Mouse (Mus musculus) embryonic stem cell, embryonic (primary cell): ENCODE data around the gene Rnf103.

ENCODE experiments used
- CTCF ChIA-PET, 4 experiments: fragments of 300-600 bp in 2 of 4; fragments of 350-600 bp in 2 of 4; sonication (Branson Sonifier 250); formaldehyde crosslinking; loops; one replicate each; lab custom pipeline; 2022; ENCODE audit warnings: inconsistent platforms in 2 of 4; lab: Charles Lee
- POLR2A ChIA-PET, 4 experiments: fragments of 300-600 bp in 2 of 4; fragments of 350-600 bp in 2 of 4; sonication (Branson Sonifier 250); formaldehyde crosslinking; loops; one replicate each; lab custom pipeline; 2022; ENCODE audit warnings: antibody characterized with exemption in 4 of 4, inconsistent platforms in 1 of 4; lab: Charles Lee

Gene Rnf103

GRCm38 (mm10) chr6:71537286-71537685 is 43.6 kb downstream of the Rnf103 start:
- ChIA-PET POLR2A (interaction anchor here in 2 of 4 experiments (0.6 kb wide), 2 partner anchors 9 to 372 kb away, joined by 5 to 6 read pairs; partner anchors contain the start of gene Polr1a (in 1 of the 2)), CTCF (no interaction called here)

GRCm38 (mm10) chr6:71543686-71544499 is 50.2 kb downstream of the Rnf103 start, which contains the start of gene Chmp3:
Gene Chmp3, plus strand, starts transcription at chr6:71543797.
- ChIA-PET CTCF (interaction anchor here in 2 of 4 experiments (0.5 to 1.1 kb wide), 3 partner anchors 9 to 693 kb away, joined by 3 to 6 read pairs (median 4); no protein-coding TSS in a partner anchor), POLR2A (interaction anchor here (0.5 to 4.0 kb wide), 83 partner anchors 8 to 801 kb away, joined by 3 to 43 read pairs (median 4); partner anchors contain the start of genes Kdm3a (in 4 of the 4), Rmnd5a (in 3 of the 4), Rnf103 (in 3 of the 4) and Eif2ak3 (in 1 of the 4))

GRCm38 (mm10) chr6:71555507-71555951 is 61.8 kb downstream of the Rnf103 start:
- POLR2A ChIA-PET, result interaction anchor here in 2 of 4 experiments (0.6 to 1.5 kb wide), 3 partner anchors 11 to 412 kb away, joined by 3 to 5 read pairs (median 3); no protein-coding TSS in a partner anchor
- CTCF ChIA-PET, result no interaction called here

- ChIA-PET POLR2A (interaction anchor here in 2 of 4 experiments (1.4 to 2.4 kb wide), 3 partner anchors 12 to 21 kb away, joined by 5 to 11 read pairs (median 8); partner anchors contain the start of gene Chmp3 (in 1 of the 2)), CTCF (no interaction called here)
These were observed 63.1 kb downstream of the Rnf103 start for GRCm38 (mm10) chr6:71556826-71557225.
